Mouse (Mus musculus) erythroblast, embryonic 14.5 days (primary cell): ENCODE data around the gene Glcci1.

Experiments used
- GATA1 ChIP-seq: IDR thresholded peaks from 2 replicates; pipeline ENCODE4 v1.6.1; 2012; ENCODE audit warnings: low read length, inconsistent platforms, mixed read lengths
- TAL1 ChIP-seq: IDR thresholded peaks from 3 replicates; pipeline ENCODE4 v1.6.1; 2012; ENCODE audit warnings: low read length, inconsistent platforms, mixed read lengths

GRCm38 (mm10) chr6:8497868-8498257 lies 11.5 kb upstream of the Glcci1 start:
- no peak for TF ChIP-seq TAL1
- TF ChIP-seq GATA1 = no peak
